Mouse (Mus musculus) liver, embryonic 14.5 days (tissue): ENCODE measurements at regions not wholly inside any gene's neighbourhood (a gene's known extent, or its start where the extent isn't known, plus 50 kb on each side); places are given as distances from the start of the nearest gene placed in this dataset.

ENCODE experiments used
- CTCF ChIP-seq: IDR thresholded peaks from 2 replicates; pipeline ENCODE4 v1.5.1; 2016; ENCODE audit warnings: antibody characterized with exemption, low read depth, control low read depth
- EP300 ChIP-seq: IDR thresholded peaks from 2 replicates; pipeline ENCODE4 v1.6.1; 2016; ENCODE audit warnings: antibody characterized with exemption, low read depth

DNA sequence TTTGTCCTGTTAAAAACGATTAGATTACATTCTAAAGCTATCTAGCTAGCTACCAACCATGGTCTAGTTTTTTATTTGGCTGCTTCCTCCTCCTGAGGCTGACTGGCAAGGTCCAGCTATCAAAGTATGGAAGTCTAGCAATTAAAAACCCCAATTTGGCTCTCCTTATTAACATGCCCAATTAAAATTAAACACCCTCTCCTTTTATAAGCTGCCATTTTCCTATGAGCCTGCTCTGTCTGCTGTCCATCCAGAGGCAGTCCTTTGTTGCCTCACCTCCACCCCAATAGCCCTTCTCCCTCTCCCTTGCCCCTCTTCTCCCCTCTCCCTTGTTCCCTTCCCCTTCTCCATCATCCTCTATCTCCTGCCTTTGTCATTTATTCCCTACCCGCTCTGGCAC is 169.7 kb downstream of the Gja1 start:
- TF ChIP-seq CTCF (no peak), EP300 (no peak)
